Mouse (Mus musculus): ENCODE data around the gene BC055324. TPM values are rescaled to one million over a fixed set of nuclear protein-coding genes. Genes with fewer than 3 reads are reported as not detected.
"Not testable (repeated sequence)": the region's sequence is repeated elsewhere in the genome, so short reads cannot be mapped to it uniquely, and the experiment has no call there.

Gene BC055324
- polyA plus RNA-seq (2014; fragmentation: Nextera tagmentation; extraction: Ambion mirVana), result 44.1 and 52.6 TPM in 2 replicates

DNA sequence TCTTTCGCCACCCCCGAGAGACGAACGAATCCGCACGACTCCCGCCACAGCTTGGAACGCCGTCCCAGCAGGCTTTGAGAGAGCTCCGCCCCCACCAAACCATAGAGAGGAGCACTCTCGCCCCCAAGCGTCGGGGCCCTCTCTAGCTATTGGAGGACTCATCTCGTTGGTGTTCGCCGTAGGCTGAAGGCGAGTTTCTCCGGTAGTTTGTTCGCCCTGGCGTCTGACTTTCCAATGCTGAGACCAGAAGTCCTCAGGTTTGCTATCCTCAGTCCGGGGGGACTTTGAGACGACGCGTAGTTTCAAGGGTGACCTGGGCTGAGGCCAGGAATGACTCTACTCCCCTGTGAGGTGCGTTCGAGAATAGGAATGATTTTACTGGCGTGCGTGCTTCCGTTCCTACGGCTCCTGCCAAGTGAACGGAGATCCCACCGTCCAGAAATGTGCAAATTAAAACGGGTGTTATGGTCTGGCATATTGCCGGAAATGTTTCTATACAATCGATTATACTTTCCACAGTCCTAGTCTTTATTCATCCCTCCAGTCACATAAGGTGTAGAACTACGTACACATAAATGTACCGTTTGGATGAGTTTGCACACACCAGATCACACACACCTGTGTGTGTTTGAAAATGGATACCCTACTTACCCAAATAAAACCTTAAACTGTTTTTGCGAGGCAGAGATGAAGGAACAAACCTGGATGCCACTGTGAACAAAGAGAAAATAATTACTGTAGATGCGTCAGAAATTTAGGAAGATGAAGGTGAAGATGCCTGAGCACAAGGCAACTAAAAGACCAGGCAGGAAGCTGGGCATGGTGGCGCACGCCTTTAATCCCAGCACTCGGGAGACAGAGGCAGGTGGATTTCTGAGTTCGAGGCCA, at the start of gene BC055324, which contains the start of gene Mettl18:
TSS of gene BC055324 (minus strand) at position 76 of the 888 bp plus-strand sequence.
TSS of gene Mettl18 (plus strand) at position 169 of the 888 bp plus-strand sequence.
- peak; percentile 95 for ATAC-seq (replicated peaks; ENCODE audit: insufficient number of reproducible peaks, low FRiP score, low TSS enrichment, low read depth)
- peak within 1 kb of the TSS; percentile 66 for H3K4me2 ChIP-seq (ENCODE audit: low read depth, low read length)
- H3K4me1 ChIP-seq (ENCODE audit: control insufficient read depth, insufficient read depth, low read length), result no peaks in the 10 kb centered on the region
- H3K27ac ChIP-seq (replicated peaks; ENCODE audit: low read depth, low read length), result no peak within 1 kb of the TSS
- H3K27me3 ChIP-seq (ENCODE audit: control insufficient read depth, insufficient read depth, low read length), result no peaks in the 10 kb centered on the region
- H3K9ac ChIP-seq (replicated peaks; ENCODE audit: low read length), result peak within 1 kb of the TSS; percentile 66
- peak; percentile 95 for DNase-seq (ENCODE audit: low spot score)
- no peaks in the 10 kb centered on the region for H3K36me3 ChIP-seq (replicated peaks; ENCODE audit: control insufficient read depth, insufficient read depth, low read depth, low read length)
- peak within 1 kb of the TSS; percentile 54 for H3K4me3 ChIP-seq (ENCODE audit: low read depth, low read length)
- no peaks in the 10 kb centered on the region for H3K9me3 ChIP-seq (replicated peaks; ENCODE audit: control insufficient read depth, low read length)
- 3% methylated on average over 43 of the region's 43 CpGs for WGBS

DNA sequence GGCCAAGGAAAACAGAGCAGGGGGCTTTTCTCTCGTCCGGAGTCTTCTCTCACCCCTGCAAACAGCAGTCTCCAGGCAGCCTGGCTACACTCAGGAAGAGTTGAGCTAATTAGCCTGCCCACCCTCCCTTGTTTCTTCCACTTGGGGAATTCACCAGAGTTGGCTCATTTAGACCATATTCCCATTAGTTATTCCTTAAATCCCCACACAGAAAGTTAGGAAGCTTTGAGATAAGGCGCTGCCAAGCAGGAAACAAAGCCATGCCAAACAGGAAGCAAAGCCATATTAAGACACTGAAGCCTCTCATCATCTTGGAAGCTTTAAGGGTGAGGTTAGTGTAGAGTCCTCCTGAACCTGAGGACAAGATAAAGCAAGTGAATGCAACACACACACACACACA, 49.0 kb upstream of the BC055324 start:
- Histone ChIP-seq H3K27me3 (ENCODE audit: control insufficient read depth, insufficient read depth, low read length) (no peaks in the 10 kb centered on the region), H3K9me3 (replicated peaks; ENCODE audit: control insufficient read depth, low read length) (no peaks in the 10 kb centered on the region), H3K27ac (replicated peaks; ENCODE audit: low read depth, low read length) (no peak overlapping the region), H3K4me3 (ENCODE audit: low read depth, low read length) (no peak overlapping the region), H3K9ac (replicated peaks; ENCODE audit: low read length) (no peak overlapping the region), H3K36me3 (replicated peaks; ENCODE audit: control insufficient read depth, insufficient read depth, low read depth, low read length) (no peaks in the 10 kb centered on the region), H3K4me2 (ENCODE audit: low read depth, low read length) (no peak overlapping the region), H3K4me1 (ENCODE audit: control insufficient read depth, insufficient read depth, low read length) (no peaks in the 10 kb centered on the region)
- ATAC-seq (replicated peaks; ENCODE audit: insufficient number of reproducible peaks, low FRiP score, low TSS enrichment, low read depth), result no peak
- 62% methylated on average over 3 of the region's 3 CpGs for WGBS
- DNase-seq (ENCODE audit: low spot score), result no peak

DNA sequence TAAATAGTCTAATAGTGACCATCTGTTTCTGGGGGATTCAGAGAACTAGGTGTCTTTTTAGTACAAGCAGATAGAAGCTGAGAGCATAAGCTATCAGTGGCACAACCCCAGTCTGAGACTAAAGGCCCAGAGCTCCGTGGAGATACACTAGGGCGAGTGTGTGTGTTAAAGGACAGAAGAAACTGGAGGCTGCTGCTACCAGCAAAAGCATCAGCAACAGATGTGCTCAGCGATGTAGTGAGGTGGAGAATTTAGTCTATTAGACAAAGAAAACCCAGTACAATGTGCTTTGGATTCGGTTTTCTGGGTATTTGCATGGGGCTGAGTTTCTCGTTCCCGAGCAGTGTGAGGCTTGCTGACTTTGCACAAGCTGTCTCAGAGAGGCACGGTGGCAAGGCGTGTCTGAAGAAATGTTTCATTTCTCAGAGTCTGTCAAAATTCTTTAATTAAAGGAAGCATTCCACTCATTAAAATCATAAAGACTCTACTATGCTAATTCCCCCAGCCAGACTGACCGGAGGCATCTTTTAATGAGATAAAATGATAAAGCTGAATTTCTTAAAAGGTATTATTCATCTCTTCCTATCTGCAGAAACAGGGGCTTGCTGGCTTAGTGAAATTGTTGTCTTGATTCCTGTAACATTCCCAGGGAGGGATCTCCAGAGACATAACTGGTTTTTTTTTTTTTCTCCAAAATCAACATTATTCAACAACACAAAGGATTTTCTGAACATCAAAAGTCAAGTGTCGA, 46.0 kb upstream of the BC055324 start:
- no peaks in the 10 kb centered on the region for H3K4me1 ChIP-seq (ENCODE audit: control insufficient read depth, insufficient read depth, low read length)
- H3K9me3 ChIP-seq (replicated peaks; ENCODE audit: control insufficient read depth, low read length), result no peaks in the 10 kb centered on the region
- H3K36me3 ChIP-seq (replicated peaks; ENCODE audit: control insufficient read depth, insufficient read depth, low read depth, low read length), result no peaks in the 10 kb centered on the region

DNA sequence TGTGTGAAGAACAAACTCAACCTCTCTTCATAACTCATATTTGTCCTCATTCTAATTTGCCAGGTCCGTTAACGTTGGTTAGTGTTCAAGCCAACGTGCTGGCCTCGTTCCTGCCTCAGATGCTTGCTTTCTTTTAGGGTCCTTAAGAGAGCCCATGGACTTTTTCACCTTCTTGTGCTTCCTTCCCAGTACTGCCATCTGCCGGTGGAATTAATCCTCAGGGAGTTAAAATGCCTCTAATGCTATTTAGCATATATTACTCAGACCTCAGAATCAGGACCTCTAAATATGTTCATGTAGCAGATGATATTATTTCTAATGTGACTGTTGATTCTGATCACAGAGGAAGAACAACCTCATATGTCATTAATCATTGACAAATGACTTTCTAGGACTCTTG, 32.8 kb upstream of the BC055324 start:
- H3K36me3 ChIP-seq (replicated peaks; ENCODE audit: control insufficient read depth, insufficient read depth, low read depth, low read length), result no peaks in the 10 kb centered on the region
- no peaks in the 10 kb centered on the region for H3K4me1 ChIP-seq (ENCODE audit: control insufficient read depth, insufficient read depth, low read length)
- DNase-seq (ENCODE audit: low spot score) (no peak), ATAC-seq (replicated peaks; ENCODE audit: insufficient number of reproducible peaks, low FRiP score, low TSS enrichment, low read depth) (no peak)
- no peaks in the 10 kb centered on the region for H3K27me3 ChIP-seq (ENCODE audit: control insufficient read depth, insufficient read depth, low read length)
- 48% methylated on average over 5 of the region's 5 CpGs for WGBS
- H3K9ac ChIP-seq (replicated peaks; ENCODE audit: low read length), result no peak overlapping the region
- H3K27ac ChIP-seq (replicated peaks; ENCODE audit: low read depth, low read length), result no peak overlapping the region
- no peaks in the 10 kb centered on the region for H3K9me3 ChIP-seq (replicated peaks; ENCODE audit: control insufficient read depth, low read length)
- no peak overlapping the region for H3K4me2 ChIP-seq (ENCODE audit: low read depth, low read length)
- H3K4me3 ChIP-seq (ENCODE audit: low read depth, low read length), result no peak overlapping the region

More for the DNA sequence above, 46.0 kb upstream of the BC055324 start:
- DNase-seq (ENCODE audit: low spot score) (no peak), ATAC-seq (replicated peaks; ENCODE audit: insufficient number of reproducible peaks, low FRiP score, low TSS enrichment, low read depth) (no peak)
- Histone ChIP-seq H3K27ac (replicated peaks; ENCODE audit: low read depth, low read length) (no peak overlapping the region), H3K4me3 (ENCODE audit: low read depth, low read length) (no peak overlapping the region), H3K4me2 (ENCODE audit: low read depth, low read length) (no peak overlapping the region), H3K27me3 (ENCODE audit: control insufficient read depth, insufficient read depth, low read length) (no peaks in the 10 kb centered on the region), H3K9ac (replicated peaks; ENCODE audit: low read length) (no peak overlapping the region)
- WGBS, result 84% methylated on average over 10 of the region's 10 CpGs

DNA sequence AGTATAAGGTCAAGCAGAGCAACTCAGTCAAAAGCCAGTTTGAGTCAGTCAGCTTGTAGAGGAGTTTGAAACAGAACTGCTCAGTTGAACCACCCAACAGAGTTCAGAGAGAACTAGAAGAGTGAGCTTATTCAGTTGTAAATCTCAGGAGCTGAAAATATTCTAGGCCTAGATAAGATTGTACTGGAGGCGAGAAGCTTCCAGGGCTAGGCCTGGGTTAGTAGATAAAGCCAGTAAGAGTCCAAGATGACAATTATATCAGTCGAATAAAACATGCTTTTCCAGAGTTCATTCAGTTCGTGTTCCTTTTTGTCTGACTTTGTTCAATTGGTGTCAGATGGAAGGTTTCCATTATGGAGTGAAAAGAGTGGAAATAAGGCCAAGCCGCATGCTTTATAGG, 31.1 kb upstream of the BC055324 start:
- H3K9me3 ChIP-seq (replicated peaks; ENCODE audit: control insufficient read depth, low read length), result no peaks in the 10 kb centered on the region
- WGBS, result 81% methylated on average over 4 of the region's 4 CpGs
- no peaks in the 10 kb centered on the region for H3K4me1 ChIP-seq (ENCODE audit: control insufficient read depth, insufficient read depth, low read length)
- no peaks in the 10 kb centered on the region for H3K36me3 ChIP-seq (replicated peaks; ENCODE audit: control insufficient read depth, insufficient read depth, low read depth, low read length)
- DNase-seq (ENCODE audit: low spot score), result no peak
- H3K4me2 ChIP-seq (ENCODE audit: low read depth, low read length), result no peak overlapping the region
- no peak overlapping the region for H3K27ac ChIP-seq (replicated peaks; ENCODE audit: low read depth, low read length)
- no peak for ATAC-seq (replicated peaks; ENCODE audit: insufficient number of reproducible peaks, low FRiP score, low TSS enrichment, low read depth)
- no peaks in the 10 kb centered on the region for H3K27me3 ChIP-seq (ENCODE audit: control insufficient read depth, insufficient read depth, low read length)
- H3K9ac ChIP-seq (replicated peaks; ENCODE audit: low read length), result no peak overlapping the region
- no peak overlapping the region for H3K4me3 ChIP-seq (ENCODE audit: low read depth, low read length)

DNA sequence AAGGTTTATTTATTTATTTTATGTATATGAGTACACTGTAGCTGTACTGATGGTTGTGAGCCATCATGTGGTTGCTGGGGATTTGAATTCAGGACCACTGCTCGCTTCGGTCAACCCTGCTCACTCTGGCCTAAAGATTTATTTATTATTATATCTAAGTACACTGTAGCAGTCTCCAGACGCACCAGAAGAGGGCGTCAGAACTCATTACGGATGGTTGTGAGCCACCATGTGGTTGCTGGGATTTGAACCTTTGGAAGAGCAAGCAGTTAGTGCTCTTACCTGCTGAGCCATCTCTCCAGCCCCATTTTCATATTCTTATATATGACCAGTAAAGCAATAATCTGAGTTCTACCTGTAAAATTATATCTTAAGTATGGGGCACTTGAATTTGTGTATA, 27.5 kb upstream of the BC055324 start:
- not testable (repeated sequence) for H3K27ac ChIP-seq (replicated peaks; ENCODE audit: low read depth, low read length); H3K4me1 ChIP-seq (ENCODE audit: control insufficient read depth, insufficient read depth, low read length); DNase-seq (ENCODE audit: low spot score); H3K9me3 ChIP-seq (replicated peaks; ENCODE audit: control insufficient read depth, low read length); H3K4me2 ChIP-seq (ENCODE audit: low read depth, low read length); H3K9ac ChIP-seq (replicated peaks; ENCODE audit: low read length); H3K27me3 ChIP-seq (ENCODE audit: control insufficient read depth, insufficient read depth, low read length); ATAC-seq (replicated peaks; ENCODE audit: insufficient number of reproducible peaks, low FRiP score, low TSS enrichment, low read depth); H3K36me3 ChIP-seq (replicated peaks; ENCODE audit: control insufficient read depth, insufficient read depth, low read depth, low read length); H3K4me3 ChIP-seq (ENCODE audit: low read depth, low read length)
- 79% methylated on average over 5 of the region's 5 CpGs for WGBS

DNA sequence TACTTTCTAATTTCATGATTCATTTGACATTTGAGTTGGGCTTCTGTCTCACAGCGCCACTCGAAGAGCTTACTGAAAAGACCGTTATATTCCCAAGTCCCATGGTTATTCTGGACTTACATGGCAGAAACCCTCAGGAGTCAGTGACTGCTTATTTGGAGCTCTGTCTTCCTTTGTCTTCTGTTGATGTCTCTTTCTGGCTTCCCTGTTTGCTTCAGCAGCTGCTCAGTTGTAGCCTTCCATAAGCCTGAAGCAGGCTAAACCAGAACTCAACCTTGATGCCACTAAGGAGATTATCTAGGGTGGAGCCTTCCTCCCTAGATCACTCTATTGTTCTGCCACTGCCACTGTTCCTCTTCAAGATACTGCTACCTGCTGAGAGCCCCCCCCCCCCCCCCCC, 26.1 kb upstream of the BC055324 start:
- ATAC-seq (replicated peaks; ENCODE audit: insufficient number of reproducible peaks, low FRiP score, low TSS enrichment, low read depth); H3K4me1 ChIP-seq (ENCODE audit: control insufficient read depth, insufficient read depth, low read length); DNase-seq (ENCODE audit: low spot score); H3K27me3 ChIP-seq (ENCODE audit: control insufficient read depth, insufficient read depth, low read length); H3K36me3 ChIP-seq (replicated peaks; ENCODE audit: control insufficient read depth, insufficient read depth, low read depth, low read length); H3K27ac ChIP-seq (replicated peaks; ENCODE audit: low read depth, low read length); H3K4me3 ChIP-seq (ENCODE audit: low read depth, low read length); H3K9ac ChIP-seq (replicated peaks; ENCODE audit: low read length); H3K4me2 ChIP-seq (ENCODE audit: low read depth, low read length); H3K9me3 ChIP-seq (replicated peaks; ENCODE audit: control insufficient read depth, low read length): not testable (repeated sequence)
- 86% methylated on average over 3 of the region's 3 CpGs for WGBS

DNA sequence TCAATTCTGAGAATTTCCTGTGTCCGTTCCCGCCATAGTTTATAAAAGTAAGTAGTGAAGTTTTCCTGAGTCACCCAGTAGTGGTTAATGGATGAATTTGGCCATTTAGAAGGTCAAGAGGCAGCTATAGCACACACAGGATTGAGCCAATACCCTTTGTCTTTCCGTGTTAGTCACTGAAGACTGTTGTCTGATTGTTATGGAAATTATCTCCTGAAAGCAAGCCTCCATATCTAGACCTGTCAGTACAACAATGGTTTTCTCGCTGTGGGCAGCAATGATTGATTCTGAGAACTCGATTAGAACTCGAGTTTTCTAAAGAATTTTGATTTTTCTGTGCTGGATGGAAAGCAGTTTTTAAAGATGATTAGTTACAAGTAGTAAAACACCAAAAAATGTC, 25.2 kb upstream of the BC055324 start:
- Histone ChIP-seq H3K36me3 (replicated peaks; ENCODE audit: control insufficient read depth, insufficient read depth, low read depth, low read length) (no peaks in the 10 kb centered on the region), H3K9ac (replicated peaks; ENCODE audit: low read length) (no peak overlapping the region), H3K4me3 (ENCODE audit: low read depth, low read length) (no peak overlapping the region), H3K27me3 (ENCODE audit: control insufficient read depth, insufficient read depth, low read length) (no peaks in the 10 kb centered on the region), H3K27ac (replicated peaks; ENCODE audit: low read depth, low read length) (no peak overlapping the region), H3K9me3 (replicated peaks; ENCODE audit: control insufficient read depth, low read length) (no peaks in the 10 kb centered on the region), H3K4me1 (ENCODE audit: control insufficient read depth, insufficient read depth, low read length) (no peaks in the 10 kb centered on the region), H3K4me2 (ENCODE audit: low read depth, low read length) (no peak overlapping the region)
- no peak for ATAC-seq (replicated peaks; ENCODE audit: insufficient number of reproducible peaks, low FRiP score, low TSS enrichment, low read depth)
- 73% methylated on average over 6 of the region's 6 CpGs for WGBS
- DNase-seq (ENCODE audit: low spot score), result no peak
